9 mouse cellular contexts compared by ENCODE assay signal in the genomic region with DNA sequence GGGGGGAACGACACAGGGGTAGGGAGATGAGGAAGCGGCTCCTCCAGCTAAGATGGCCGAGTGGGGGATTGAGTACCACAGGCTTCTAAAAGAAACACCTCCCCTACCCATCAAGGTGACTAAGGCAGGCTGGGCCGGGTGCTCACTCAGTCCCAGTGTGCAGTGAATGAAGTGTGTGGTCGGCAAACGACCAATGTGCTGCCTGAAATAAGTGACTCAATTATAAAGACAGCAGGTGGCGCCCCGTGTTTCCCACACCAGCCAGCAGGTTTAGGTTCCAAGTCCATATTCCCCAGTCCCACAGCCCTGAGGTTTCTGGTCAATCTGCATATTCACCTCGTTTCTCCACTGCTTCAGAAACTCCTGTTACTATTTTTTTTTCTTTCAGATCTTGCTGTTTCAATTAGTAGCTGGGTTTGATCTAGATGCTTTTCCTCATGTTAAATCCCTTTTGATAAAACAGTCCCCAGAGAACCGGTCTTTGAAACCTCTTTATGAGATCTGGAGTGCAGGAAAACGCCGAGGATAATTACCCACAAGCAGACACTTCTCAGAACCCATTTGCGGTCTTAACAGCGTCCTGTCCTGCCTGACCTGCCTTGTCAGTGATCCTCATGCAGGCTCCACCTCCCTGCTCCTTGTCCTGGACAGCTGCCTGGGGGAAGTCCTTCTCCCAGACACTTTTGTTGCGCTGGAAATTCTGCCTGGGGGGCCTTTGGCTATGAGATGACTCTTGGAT. TPM values are rescaled to one million over a fixed set of nuclear protein-coding genes. Genes with fewer than 3 reads are reported as not detected.
DNase-seq lines count a peak whose midpoint lies in the region; ATAC-seq lines count a peak whose summit lies in the region.
"Had no signal": no experiment of that assay in that cellular context is flagged by ENCODE, and none has a peak within 500 bp of the region (broad histone marks: within the 10 kb centered on the region; RNA-seq: fewer than 3 reads in every experiment).

No protein-coding gene starts in this region.

- DNase-seq in 3T3-L1 (ENCODE audit: low read depth, low spot score): peak; percentile 63
- DNase-seq in CD4-positive helper T cell, adult 2 months (ENCODE audit: low read depth, low spot score): peak; percentile 51
- DNase-seq in brain, adult 2 months (ENCODE audit: low read depth, low spot score): peak; percentile 62
- DNase-seq in kidney, adult 18-20 months: peak; percentile 72
- peak; percentile 20 for DNase-seq in liver, embryonic 13.5 days
- DNase-seq in retina, embryonic 14.5 days (ENCODE audit: low spot score): peak; percentile 60

- H3K36me3 ChIP-seq in forebrain, embryonic 16.5 days (ENCODE audit: control insufficient read depth, insufficient read depth): no peaks in the 10 kb centered on the region
- H3K36me3 ChIP-seq in liver, embryonic 13.5 days: no peaks in the 10 kb centered on the region
- H3K36me3 ChIP-seq: hindbrain, embryonic 15.5 days had no signal

- H3K9ac ChIP-seq in forebrain, embryonic 16.5 days (replicated peaks; ENCODE audit: low read depth, low read length): no peak overlapping the region
- H3K9ac ChIP-seq in liver, embryonic 13.5 days: no peak overlapping the region
- H3K9ac ChIP-seq: hindbrain, embryonic 15.5 days had no signal

- no peak overlapping the region for H3K4me3 ChIP-seq in forebrain, embryonic 16.5 days (replicated peaks; ENCODE audit: low read length)
- no peak overlapping the region for H3K4me3 ChIP-seq in liver, embryonic 13.5 days (replicated peaks)
- H3K4me3 ChIP-seq: hindbrain, embryonic 15.5 days had no signal

- 22% methylated on average over 15 of the region's 15 CpGs for WGBS in forebrain, embryonic 16.5 days
- WGBS in liver, embryonic 13.5 days (ENCODE audit: insufficient replicate concordance): 27% methylated on average over 15 of the region's 15 CpGs

- H3K4me2 ChIP-seq in forebrain, embryonic 16.5 days (ENCODE audit: low read length): no peak overlapping the region
- H3K4me2 ChIP-seq in liver, embryonic 13.5 days: no peak overlapping the region
- H3K4me2 ChIP-seq: hindbrain, embryonic 15.5 days had no signal

- peaks cover 2% of the 10 kb centered on the region; the same call in 1 of the 2 replicates for H3K9me3 ChIP-seq in forebrain, embryonic 16.5 days (ENCODE audit: control insufficient read depth, low read length)
- H3K9me3 ChIP-seq in liver, embryonic 13.5 days (replicated peaks): no peaks in the 10 kb centered on the region
- H3K9me3 ChIP-seq: hindbrain, embryonic 15.5 days had no signal

- ATAC-seq in forebrain, embryonic 16.5 days: peak; percentile 41; the same call in 1 of the 2 replicates
- ATAC-seq in liver, embryonic 13.5 days (ENCODE audit: low read depth): peak; percentile 45; the same call in 1 of the 2 replicates
- ATAC-seq in inflammation-experienced regulatory T-cells, adult 6 months: no peak

- H3K27ac ChIP-seq in forebrain, embryonic 16.5 days (ENCODE audit: low read length): no peak overlapping the region
- no peak overlapping the region for H3K27ac ChIP-seq in liver, embryonic 13.5 days
- H3K27ac ChIP-seq: hindbrain, embryonic 15.5 days had no signal

- H3K27me3 ChIP-seq in forebrain, embryonic 16.5 days (replicated peaks; ENCODE audit: control insufficient read depth, insufficient read depth, low read length): peaks cover 2% of the 10 kb centered on the region; the same call in 1 of the 2 replicates
- H3K27me3 ChIP-seq in liver, embryonic 13.5 days: peaks cover 25% of the 10 kb centered on the region

- peaks cover 15% of the 10 kb centered on the region for H3K4me1 ChIP-seq in forebrain, embryonic 16.5 days (replicated peaks; ENCODE audit: control insufficient read depth, insufficient read depth, low read length)
- 0 out of 2 replicates have a peak, but pooled peaks cover 8% of the 10 kb centered on the region for H3K4me1 ChIP-seq in liver, embryonic 13.5 days (replicated peaks)

RNA-seq across cellular contexts. Expression of a gene that starts 27.5 kb away (rescaled TPM):
- polyA plus RNA-seq in forebrain, embryonic 16.5 days (2015; fragmentation: Nextera tagmentation; extraction: Ambion mirVana): 12.8 and 13.3 TPM in 2 replicates
- polyA plus RNA-seq in liver, embryonic 13.5 days (2015; fragmentation: Nextera tagmentation; extraction: Ambion mirVana): 23.6 and 27.5 TPM in 2 replicates
- polyA plus RNA-seq in inflammation-experienced regulatory T-cells, adult 6 months (2017; shearing (Covaris generic)): 1 to 10 TPM; 2.8 to 5.2 (median 4.6) TPM

Comparison
In these comparisons a context has a peak if more than half of its experiments do, and no peak if none do; other contexts are left out.
1. DNase-seq: peak in every context shown above with its lines; median percentile 72 in kidney, adult 18-20 months; 63 in 3T3-L1; 62 in brain, adult 2 months; 60 in retina, embryonic 14.5 days; 51 in CD4-positive helper T cell, adult 2 months; 20 in liver, embryonic 13.5 days.